Comparison of ENCODE assay signal across 8 mouse cellular contexts in genomic region chr7:144678241-144679030, GRCm38 (mm10).
DNase-seq lines count a peak whose midpoint lies in the region; ATAC-seq and TF ChIP-seq lines count a peak whose summit lies in the region.

No protein-coding gene starts in this region.

- no peak for ATAC-seq in embryonic facial prominence, embryonic 11.5 days (replicated peaks; ENCODE audit: insufficient number of reproducible peaks, low FRiP score, low TSS enrichment, low read depth)
- ATAC-seq in liver, embryonic 11.5 days (replicated peaks; ENCODE audit: low FRiP score): no peak
- no peak for ATAC-seq in neural tube, embryonic 14.5 days (ENCODE audit: low read depth)

- WGBS in embryonic facial prominence, embryonic 11.5 days: 9% methylated on average over 67 of the region's 68 CpGs
- 10% methylated on average over 68 of the region's 68 CpGs for WGBS in liver, embryonic 11.5 days
- 6% methylated on average over 68 of the region's 68 CpGs for whole genome bisulfite sequencing in neural tube, embryonic 14.5 days

- peaks cover 23% of the 10 kb centered on the region for H3K27me3 ChIP-seq in embryonic facial prominence, embryonic 11.5 days (ENCODE audit: control insufficient read depth, insufficient read depth, low read length)
- peaks cover 41% of the 10 kb centered on the region for H3K27me3 ChIP-seq in liver, embryonic 11.5 days (replicated peaks; ENCODE audit: control insufficient read depth, insufficient read depth, low read length)
- H3K27me3 ChIP-seq in neural tube, embryonic 14.5 days (ENCODE audit: control insufficient read depth, insufficient read depth, low read length): peaks cover 19% of the 10 kb centered on the region

- peak overlapping the region; percentile 85 for H3K4me2 ChIP-seq in embryonic facial prominence, embryonic 11.5 days (ENCODE audit: low read depth, low read length)
- H3K4me2 ChIP-seq in liver, embryonic 11.5 days: peak overlapping the region; percentile 61
- H3K4me2 ChIP-seq in neural tube, embryonic 14.5 days (ENCODE audit: low read depth, low read length): peak overlapping the region; percentile 79

- no peaks in the 10 kb centered on the region for H3K9me3 ChIP-seq in embryonic facial prominence, embryonic 11.5 days (replicated peaks; ENCODE audit: control insufficient read depth, low read length)
- H3K9me3 ChIP-seq in liver, embryonic 11.5 days (ENCODE audit: control insufficient read depth, low read length): no peaks in the 10 kb centered on the region
- H3K9me3 ChIP-seq in neural tube, embryonic 14.5 days (ENCODE audit: control insufficient read depth, low read length): no peaks in the 10 kb centered on the region

- no peak for TF ChIP-seq CTCF in layer of hippocampus, adult 2 months (conservative IDR thresholded peaks at IDR 0.05)

- DNase-seq in layer of hippocampus, adult 2 months (ENCODE audit: low spot score in 2 of 2): no peak
- no peak for DNase-seq in layer of hippocampus, adult 8-10 months (ENCODE audit: low spot score in 2 of 2)
- peak; percentile 35 for DNase-seq in embryonic facial prominence, embryonic 11.5 days (ENCODE audit: low spot score)
- peak; percentile 44 to 46 for DNase-seq in heart, postnatal 36 days
- no peak for DNase-seq in liver, embryonic 11.5 days (ENCODE audit: low spot score)
- no peak for DNase-seq in left cerebral cortex, postnatal 36 days (ENCODE audit: low spot score in 2 of 2)
- DNase-seq in natural killer cell, adult 2 months (ENCODE audit: low spot score in 2 of 2): no peak

- no peaks in the 10 kb centered on the region for H3K36me3 ChIP-seq in embryonic facial prominence, embryonic 11.5 days (replicated peaks; ENCODE audit: control insufficient read depth, insufficient read depth, low read depth, low read length)
- no peaks in the 10 kb centered on the region for H3K36me3 ChIP-seq in liver, embryonic 11.5 days (ENCODE audit: control insufficient read depth, insufficient read depth, low read length)
- H3K36me3 ChIP-seq in neural tube, embryonic 14.5 days (ENCODE audit: control insufficient read depth, insufficient read depth, low read length): no peaks in the 10 kb centered on the region

- intact Hi-C loops in heart, postnatal 36 days (cut with DNase I): no loop called here
- intact Hi-C loops in left cerebral cortex, postnatal 36 days (cut with DNase I): no loop called here

- no peak overlapping the region for H3K27ac ChIP-seq in layer of hippocampus, adult 2 months
- H3K27ac ChIP-seq in embryonic facial prominence, embryonic 11.5 days (replicated peaks; ENCODE audit: low read depth, low read length): no peak overlapping the region
- no peak overlapping the region for H3K27ac ChIP-seq in liver, embryonic 11.5 days (ENCODE audit: low read depth, low read length)
- no peak overlapping the region for H3K27ac ChIP-seq in neural tube, embryonic 14.5 days (ENCODE audit: low read depth, low read length)

- peak overlapping the region; percentile 47 for H3K9ac ChIP-seq in embryonic facial prominence, embryonic 11.5 days (replicated peaks; ENCODE audit: low read length)
- H3K9ac ChIP-seq in liver, embryonic 11.5 days (ENCODE audit: low read depth, low read length): no peak overlapping the region
- H3K9ac ChIP-seq in neural tube, embryonic 14.5 days (replicated peaks; ENCODE audit: low read depth, low read length): peak overlapping the region; percentile 44; the same call in 1 of the 2 replicates

- peak overlapping the region; percentile 41 for H3K4me3 ChIP-seq in layer of hippocampus, adult 2 months
- peak overlapping the region; percentile 34 for H3K4me3 ChIP-seq in embryonic facial prominence, embryonic 11.5 days (ENCODE audit: low read depth, low read length)
- peak overlapping the region; percentile 35 for H3K4me3 ChIP-seq in liver, embryonic 11.5 days (ENCODE audit: low read depth, low read length)
- peak overlapping the region; percentile 34 for H3K4me3 ChIP-seq in neural tube, embryonic 14.5 days (ENCODE audit: low read depth, low read length)

- no peaks in the 10 kb centered on the region; the same call in 1 of the 2 replicates for H3K4me1 ChIP-seq in embryonic facial prominence, embryonic 11.5 days (ENCODE audit: control insufficient read depth, insufficient read depth, low read length)
- H3K4me1 ChIP-seq in liver, embryonic 11.5 days (replicated peaks; ENCODE audit: control insufficient read depth, insufficient read depth, low read length): no peaks in the 10 kb centered on the region; the same call in 1 of the 2 replicates
- H3K4me1 ChIP-seq in neural tube, embryonic 14.5 days (ENCODE audit: control insufficient read depth, insufficient read depth, low read length): 0 out of 2 replicates have a peak, but pooled peaks cover 5% of the 10 kb centered on the region

Comparison
In these comparisons a context has a peak if more than half of its experiments do, and no peak if none do; other contexts are left out.
1. DNase-seq: peak in embryonic facial prominence, embryonic 11.5 days (single experiment) and heart, postnatal 36 days (2 of 2); none in layer of hippocampus, adult 2 months (0 of 2), layer of hippocampus, adult 8-10 months (0 of 2), liver, embryonic 11.5 days (single experiment), left cerebral cortex, postnatal 36 days (0 of 2) and natural killer cell, adult 2 months (0 of 2).
2. Peak in every context shown above with its lines, with median percentiles within 50 percentile points of each other: H3K4me3 ChIP-seq and H3K4me2 ChIP-seq.